Mouse (Mus musculus): ENCODE results near the gene 6030445D17Rik. TPM values are rescaled to one million over a fixed set of nuclear protein-coding genes. Genes with fewer than 3 reads are reported as not detected.
A peak's percentile ranks its signal among the peaks of the same experiment; 100 is the strongest.

Gene 6030445D17Rik
- 0.28 TPM for polyA plus RNA-seq (2021)

DNA sequence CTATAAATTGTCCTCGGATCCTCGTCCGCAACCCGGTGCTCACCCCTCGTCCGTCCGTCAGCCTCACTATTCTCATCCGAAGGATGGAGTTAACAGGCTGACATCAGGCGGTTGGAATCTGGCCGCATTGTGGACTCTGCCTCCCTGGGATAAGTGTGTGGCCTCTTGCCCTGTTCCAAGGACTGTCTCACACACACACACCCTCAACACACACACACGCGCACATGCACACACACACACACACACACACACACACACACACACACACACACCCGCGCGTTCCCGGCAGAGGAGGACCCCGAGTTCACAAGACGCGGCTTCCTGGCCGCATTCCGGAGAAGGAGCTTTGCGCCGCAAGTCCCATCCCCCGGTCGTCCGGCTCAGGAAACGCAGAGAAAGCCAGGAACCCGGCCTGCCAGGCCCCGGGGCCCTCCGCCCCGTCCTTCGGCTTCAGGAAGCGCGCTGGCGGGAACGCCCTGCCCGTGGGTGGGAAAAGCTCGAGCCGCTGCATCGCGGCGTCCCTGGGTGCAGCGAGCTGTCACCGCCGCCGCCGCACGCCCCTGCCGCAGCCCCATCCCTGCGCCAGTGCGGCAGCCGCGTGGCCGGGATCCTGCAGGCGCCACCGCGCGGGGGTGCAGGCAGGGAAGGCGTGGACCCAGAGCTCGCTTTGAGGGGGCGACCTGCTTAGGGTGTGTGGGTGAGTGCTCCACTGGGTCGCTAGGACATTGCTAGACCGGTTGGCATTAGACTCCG, at the start of gene 6030445D17Rik:
6030445D17Rik (plus strand) TSS at position 165 of the 753 bp plus-strand sequence.
- TF ChIP-seq CTCF (IDR thresholded peaks at IDR 0.05), result no peak
- in situ Hi-C loops (cut with MboI; ENCODE audit: low pct_unique_long_range_greater_than_20kb), result loop anchor here (5.0 kb wide), 1 partner anchor 55 kb away; no protein-coding TSS in a partner anchor
- DNase-seq (ENCODE audit: low read depth, low spot score), result no peak
- ChIA-PET CTCF (no interaction called here), POLR2A (interaction anchor here (0.6 to 1.4 kb wide), 3 partner anchors 76 to 88 kb away, joined by 3 to 5 read pairs (median 4); no protein-coding TSS in a partner anchor)
- no peaks in the 10 kb centered on the region for H3K27me3 ChIP-seq
- no peak for ATAC-seq

- DNase-seq (ENCODE audit: low read depth, low spot score) (no peak), ATAC-seq (no peak)
- CTCF ChIA-PET, result no interaction called here
- H3K27me3 ChIP-seq, result no peaks in the 10 kb centered on the region
- in situ Hi-C loops (cut with MboI; ENCODE audit: low pct_unique_long_range_greater_than_20kb), result no loop called here
- POLR2A ChIA-PET, result no interaction called here
- TF ChIP-seq CTCF (IDR thresholded peaks at IDR 0.05), result no peak
Measured at GRCm38 (mm10) chr4:136415477-136415876, 46.6 kb upstream of the 6030445D17Rik start.

DNA sequence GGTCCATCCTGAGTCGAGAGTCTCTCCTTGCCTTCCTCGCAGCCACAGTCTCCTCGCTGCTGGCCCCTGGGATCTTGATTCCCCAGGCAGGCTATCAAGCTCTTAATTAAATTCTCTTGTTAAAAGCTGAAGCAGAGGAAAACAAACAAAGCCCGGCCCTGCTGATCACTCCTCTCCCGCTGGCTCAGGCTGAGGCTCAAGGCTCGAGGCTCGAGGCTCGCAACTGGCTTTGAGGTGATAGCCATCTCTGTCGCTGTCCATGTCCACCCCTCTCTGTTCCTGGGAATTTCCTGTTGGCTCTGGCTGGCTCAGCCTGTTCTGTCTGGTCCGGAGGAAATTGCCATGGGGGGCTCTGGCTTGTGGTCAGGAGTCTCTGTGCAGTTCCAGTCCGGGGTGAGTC, 43.1 kb upstream of the 6030445D17Rik start:
- ATAC-seq (no peak), DNase-seq (ENCODE audit: low read depth, low spot score) (no peak)
- ChIA-PET POLR2A (no interaction called here), CTCF (no interaction called here)
- in situ Hi-C loops (cut with MboI; ENCODE audit: low pct_unique_long_range_greater_than_20kb), result no loop called here
- no peaks in the 10 kb centered on the region for H3K27me3 ChIP-seq
- TF ChIP-seq CTCF (IDR thresholded peaks at IDR 0.05), result no peak

GRCm38 (mm10) chr4:136419386-136419785, 42.7 kb upstream of the 6030445D17Rik start:
- ATAC-seq, result no peak
- ChIA-PET CTCF (no interaction called here), POLR2A (no interaction called here)
- H3K27me3 ChIP-seq, result no peaks in the 10 kb centered on the region
- no peak for TF ChIP-seq CTCF (IDR thresholded peaks at IDR 0.05)
- in situ Hi-C loops (cut with MboI; ENCODE audit: low pct_unique_long_range_greater_than_20kb), result no loop called here
- DNase-seq (ENCODE audit: low read depth, low spot score), result no peak

- H3K27me3 ChIP-seq, result peaks cover 3% of the 10 kb centered on the region
- DNase-seq (ENCODE audit: low read depth, low spot score), result no peak
- CTCF ChIA-PET, result no interaction called here
- in situ Hi-C loops (cut with MboI; ENCODE audit: low pct_unique_long_range_greater_than_20kb), result no loop called here
- POLR2A ChIA-PET, result no interaction called here
- ATAC-seq, result no peak
- TF ChIP-seq CTCF (IDR thresholded peaks at IDR 0.05), result no peak
Measured at GRCm38 (mm10) chr4:136423224-136423623, 38.8 kb upstream of the 6030445D17Rik start, which contains the start of gene Htr1d. Htr1d (plus strand) TSS chr4:136423524.

GRCm38 (mm10) chr4:136424120-136424999, 37.7 kb upstream of the 6030445D17Rik start:
- ATAC-seq, result no peak

DNA sequence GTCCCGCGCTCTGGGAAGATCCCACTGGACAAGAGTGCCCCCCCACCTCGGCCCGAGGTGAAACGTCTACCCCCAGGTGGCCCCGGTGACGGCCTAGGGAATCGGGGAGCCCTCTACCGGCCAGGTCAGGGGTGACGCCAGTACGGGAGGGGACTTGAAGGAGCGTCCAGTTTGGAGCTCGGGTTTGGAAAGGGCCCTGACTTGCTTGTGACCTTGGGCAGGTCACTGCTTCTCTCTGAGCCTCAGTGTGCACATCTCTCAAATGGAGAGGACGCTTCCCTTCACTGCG, 37.1 kb upstream of the 6030445D17Rik start:
- ChIA-PET POLR2A (interaction anchor here (0.8 kb wide), 1 partner anchor 173 kb away, joined by 3 read pairs; no protein-coding TSS in a partner anchor), CTCF (no interaction called here)
- TF ChIP-seq CTCF (IDR thresholded peaks at IDR 0.05), result peak; percentile 64
- peaks cover 3% of the 10 kb centered on the region for H3K27me3 ChIP-seq
- no peak for DNase-seq (ENCODE audit: low read depth, low spot score)
- in situ Hi-C loops (cut with MboI; ENCODE audit: low pct_unique_long_range_greater_than_20kb), result no loop called here
- ATAC-seq, result no peak

More at GRCm38 (mm10) chr4:136424120-136424999, 37.7 kb upstream of the 6030445D17Rik start:
- ChIA-PET CTCF (interaction anchor here (0.8 to 0.9 kb wide), 2 partner anchors 47 to 198 kb away, joined by 3 read pairs; partner anchors contain the start of gene Lactbl1), POLR2A (interaction anchor here (0.8 kb wide), 1 partner anchor 174 kb away, joined by 3 read pairs; no protein-coding TSS in a partner anchor)
- no peak for DNase-seq (ENCODE audit: low read depth, low spot score)
- in situ Hi-C loops (cut with MboI; ENCODE audit: low pct_unique_long_range_greater_than_20kb), result no loop called here
- no peak for TF ChIP-seq CTCF (IDR thresholded peaks at IDR 0.05)
- peaks cover 3% of the 10 kb centered on the region for H3K27me3 ChIP-seq

- in situ Hi-C loops (cut with MboI; ENCODE audit: low pct_unique_long_range_greater_than_20kb), result no loop called here
- DNase-seq (ENCODE audit: low read depth, low spot score), result no peak
Measured at GRCm38 (mm10) chr4:136430609-136431375, 31.3 kb upstream of the 6030445D17Rik start.

GRCm38 (mm10) chr4:136431376-136431693, 30.7 kb upstream of the 6030445D17Rik start:
- no peaks in the 10 kb centered on the region for H3K27me3 ChIP-seq
- POLR2A ChIA-PET, result no interaction called here
- TF ChIP-seq CTCF (IDR thresholded peaks at IDR 0.05), result peak; percentile 53
- CTCF ChIA-PET, result interaction anchor here (0.7 kb wide), 1 partner anchor 58 kb away, joined by 3 read pairs; no protein-coding TSS in a partner anchor
- in situ Hi-C loops (cut with MboI; ENCODE audit: low pct_unique_long_range_greater_than_20kb), result no loop called here
- DNase-seq (ENCODE audit: low read depth, low spot score) (no peak), ATAC-seq (no peak)

More at GRCm38 (mm10) chr4:136430609-136431375, 31.3 kb upstream of the 6030445D17Rik start:
- ChIA-PET POLR2A (no interaction called here), CTCF (interaction anchor here (0.7 kb wide), 1 partner anchor 57 kb away, joined by 3 read pairs; no protein-coding TSS in a partner anchor)
- no peak for TF ChIP-seq CTCF (IDR thresholded peaks at IDR 0.05)
- no peak for ATAC-seq
- no peaks in the 10 kb centered on the region for H3K27me3 ChIP-seq

DNA sequence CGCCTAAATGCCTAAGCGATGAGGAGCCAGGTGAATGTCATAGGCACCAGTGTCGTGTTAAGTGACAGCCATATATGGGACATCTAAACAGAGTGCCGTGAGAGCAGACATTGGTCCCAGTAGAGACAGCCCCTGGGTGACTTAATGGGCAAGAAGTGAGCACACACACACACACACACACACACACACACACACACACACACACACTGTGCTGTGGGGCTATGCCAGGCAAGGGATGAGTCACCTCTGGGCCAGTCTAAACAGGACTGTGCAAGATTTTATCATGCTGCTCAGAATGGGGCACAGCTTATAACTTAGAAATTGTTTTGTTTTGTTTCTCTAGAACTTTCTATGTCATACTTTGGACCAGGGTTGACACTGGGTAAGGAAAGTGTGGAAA, 28.0 kb upstream of the 6030445D17Rik start:
- TF ChIP-seq CTCF (IDR thresholded peaks at IDR 0.05), result no peak
- in situ Hi-C loops (cut with MboI; ENCODE audit: low pct_unique_long_range_greater_than_20kb), result no loop called here
- ChIA-PET CTCF (no interaction called here), POLR2A (interaction anchor here (0.5 kb wide), 1 partner anchor 109 kb away, joined by 3 read pairs; no protein-coding TSS in a partner anchor)
- DNase-seq (ENCODE audit: low read depth, low spot score), result no peak
- H3K27me3 ChIP-seq, result no peaks in the 10 kb centered on the region
- ATAC-seq, result no peak
